Mouse (Mus musculus) embryonic facial prominence, embryonic 14.5 days (tissue): ENCODE results near the gene Zfpm1. TPM values are rescaled to one million over a fixed set of nuclear protein-coding genes. Genes with fewer than 3 reads are reported as not detected.

Experiments
- ATAC-seq: fragments of 200-750 bp; cut with Nextera tagmentation; 2 replicates; pipeline ENCODE4 v1.8.0; 2017; ENCODE audit warnings: low read depth, moderate number of reproducible peaks, moderate TSS enrichment
- DNase-seq: peaks from one replicate; pipeline ENCODE4 v3.0.0-alpha.2; 2015; ENCODE audit warnings: low spot score
- H3K27ac ChIP-seq: fragments of 300-500 bp; sonication (generic); replicated peaks from 2 replicates; pipeline ENCODE4 v1.5.1; 2014; ENCODE audit warnings: low read depth, mild to moderate bottlenecking, low read length, moderate library complexity
- H3K27me3 ChIP-seq: fragments of 300-500 bp; sonication (generic); replicated peaks from 2 replicates; pipeline ENCODE4 v1.6.1; 2014; ENCODE audit warnings: low read length; ENCODE audit not compliant: control insufficient read depth, insufficient read depth
- H3K36me3 ChIP-seq: fragments of 300-500 bp; sonication (generic); 2 replicates; pipeline ENCODE4 v1.6.1; 2014; ENCODE audit warnings: low read length, mixed read lengths; ENCODE audit not compliant: control insufficient read depth, insufficient read depth
- H3K4me1 ChIP-seq: fragments of 300-500 bp; sonication (generic); 2 replicates; pipeline ENCODE4 v1.6.1; 2014; ENCODE audit warnings: antibody characterized with exemption, low read length; ENCODE audit not compliant: control insufficient read depth, insufficient read depth
- H3K4me2 ChIP-seq: fragments of 300-500 bp; sonication (generic); 2 replicates; pipeline ENCODE4 v1.6.1; 2014; ENCODE audit warnings: low read depth, mild to moderate bottlenecking, low read length, moderate library complexity, mixed read lengths
- H3K4me3 ChIP-seq: fragments of 300-500 bp; sonication (generic); 2 replicates; pipeline ENCODE4 v1.5.1; 2014; ENCODE audit warnings: low read depth, mild to moderate bottlenecking, low read length
- H3K9ac ChIP-seq: fragments of 300-500 bp; sonication (generic); 2 replicates; pipeline ENCODE4 v1.6.1; 2014; ENCODE audit warnings: low read depth, mild to moderate bottlenecking, low read length, moderate library complexity, mixed read lengths
- H3K9me3 ChIP-seq: fragments of 300-500 bp; sonication (generic); 2 replicates; pipeline ENCODE4 v1.6.1; 2016; ENCODE audit warnings: low read length; ENCODE audit not compliant: control insufficient read depth
- WGBS: fragments of 180-500 bp; shearing (Covaris S2); extraction: QIAGEN DNeasy Blood & Tissue Kit; methylation state at CpG from one replicate; pipeline ENCODE4 v1.1.7; 2014; 5-methylcytosine and 5-hydroxymethylcytosine counted together
- polyA plus RNA-seq: library from polyadenylated mRNA; unstranded; fragments of >200 nt; fragmentation: Nextera tagmentation; extraction: Ambion mirVana; gene quantifications from 2 replicates; pipeline ENCODE4 v1.2.1, GENCODE M21; 2014

The Zfpm1 gene
- polyA plus RNA-seq, 1 experiment from 2014 or later: 1.7 TPM

DNA sequence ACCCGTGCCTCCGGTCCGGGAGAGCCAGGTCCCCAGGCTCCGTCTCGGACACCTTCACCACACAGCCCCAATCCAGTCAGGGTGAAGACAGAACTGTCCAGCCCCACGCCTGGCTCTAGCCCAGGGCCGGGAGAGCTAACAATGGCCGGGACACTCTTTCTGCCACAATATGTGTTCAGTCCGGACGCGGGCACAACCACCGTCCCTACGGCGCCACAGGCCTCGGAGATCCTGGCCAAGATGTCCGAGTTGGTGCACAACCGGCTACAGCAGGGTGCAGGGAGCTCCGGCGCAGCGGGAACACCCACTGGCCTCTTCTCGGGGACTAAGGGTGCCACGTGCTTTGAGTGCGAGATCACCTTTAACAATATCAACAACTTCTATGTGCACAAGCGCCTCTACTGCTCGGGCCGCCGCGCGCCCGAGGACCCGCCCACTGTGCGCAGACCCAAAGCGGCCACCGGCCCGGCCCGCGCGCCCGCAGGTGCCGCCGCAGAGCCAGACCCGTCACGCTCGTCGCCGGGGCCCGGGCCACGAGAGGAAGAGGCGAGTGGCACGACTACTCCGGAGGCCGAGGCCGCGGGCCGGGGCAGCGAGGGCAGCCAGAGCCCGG, 53.8 kb downstream of the Zfpm1 start:
- peak overlapping the region; percentile 92 for H3K4me2 ChIP-seq
- peak overlapping the region; percentile 58 for H3K4me3 ChIP-seq
- peaks cover 5% of the 10 kb centered on the region; the same call in 1 of the 2 replicates for H3K4me1 ChIP-seq
- H3K9me3 ChIP-seq: no peaks in the 10 kb centered on the region
- H3K27ac ChIP-seq: no peak overlapping the region
- H3K27me3 ChIP-seq: peaks cover 45% of the 10 kb centered on the region
- H3K9ac ChIP-seq: peak overlapping the region; percentile 60
- ATAC-seq: peak; percentile 39
- DNase-seq: no peak
- WGBS: 34% methylated on average over 28 of the region's 57 CpGs
- H3K36me3 ChIP-seq: no peaks in the 10 kb centered on the region; the same call in 1 of the 2 replicates

DNA sequence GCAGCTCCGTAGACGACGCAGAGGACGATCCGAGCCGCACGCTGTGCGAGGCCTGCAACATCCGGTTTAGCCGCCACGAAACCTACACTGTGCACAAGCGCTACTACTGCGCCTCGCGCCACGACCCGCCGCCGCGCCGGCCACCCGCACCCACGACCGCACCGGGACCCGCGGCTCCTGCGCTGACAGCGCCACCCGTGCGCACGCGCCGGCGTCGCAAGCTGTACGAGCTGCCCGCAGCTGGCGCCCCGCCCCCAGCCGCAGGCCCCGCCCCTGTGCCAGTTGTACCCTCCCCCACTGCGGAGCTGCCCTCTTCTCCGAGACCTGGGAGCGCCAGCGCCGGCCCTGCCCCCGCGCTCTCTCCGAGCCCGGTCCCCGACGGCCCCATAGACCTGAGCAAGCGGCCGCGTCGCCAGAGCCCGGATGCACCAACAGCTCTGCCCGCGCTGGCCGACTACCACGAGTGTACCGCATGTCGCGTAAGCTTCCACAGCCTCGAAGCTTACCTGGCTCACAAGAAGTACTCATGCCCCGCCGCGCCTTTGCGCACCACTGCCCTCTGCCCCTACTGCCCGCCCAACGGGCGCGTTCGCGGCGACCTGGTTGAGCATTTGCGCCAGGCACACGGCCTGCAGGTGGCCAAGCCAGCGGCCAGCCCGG, 54.4 kb downstream of the Zfpm1 start:
- no peaks in the 10 kb centered on the region; the same call in 1 of the 2 replicates for H3K36me3 ChIP-seq
- peak overlapping the region; percentile 92 for H3K4me2 ChIP-seq
- H3K4me1 ChIP-seq: peaks cover 5% of the 10 kb centered on the region; the same call in 1 of the 2 replicates
- peak overlapping the region; percentile 60 for H3K9ac ChIP-seq
- H3K27me3 ChIP-seq: peaks cover 45% of the 10 kb centered on the region
- ATAC-seq: peak; percentile 75
- H3K9me3 ChIP-seq: no peaks in the 10 kb centered on the region
- no peak overlapping the region for H3K27ac ChIP-seq
- peak; percentile 57 for DNase-seq
- peak overlapping the region; percentile 58 for H3K4me3 ChIP-seq
- WGBS: 3% methylated on average over 33 of the region's 81 CpGs

DNA sequence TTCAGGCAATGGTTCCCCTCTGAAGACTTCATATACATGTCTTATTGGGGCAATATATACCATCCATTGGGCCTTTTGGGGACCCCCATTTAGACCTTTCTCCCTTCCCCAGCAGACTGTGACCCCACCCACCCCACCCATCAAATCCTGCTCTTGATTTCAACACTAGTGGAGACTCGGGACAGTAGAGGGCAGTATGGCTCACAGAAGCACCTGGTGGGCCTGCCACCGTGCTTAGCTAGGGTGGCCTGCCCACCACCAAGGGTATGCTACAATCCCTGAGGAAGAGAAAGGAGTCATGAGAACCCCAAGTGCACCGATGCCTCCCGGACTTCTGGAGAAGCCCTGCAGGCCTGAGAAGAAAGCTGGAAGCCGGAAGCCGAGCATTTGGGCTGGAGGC, 56.9 kb downstream of the Zfpm1 start:
- 49% methylated on average over 6 of the region's 6 CpGs for WGBS
- no peaks in the 10 kb centered on the region for H3K9me3 ChIP-seq
- H3K27me3 ChIP-seq: peaks cover 49% of the 10 kb centered on the region
- peaks cover 22% of the 10 kb centered on the region for H3K4me1 ChIP-seq
- ATAC-seq (no peak), DNase-seq (no peak)
- H3K36me3 ChIP-seq: no peaks in the 10 kb centered on the region; the same call in 1 of the 2 replicates
- no peak overlapping the region for H3K9ac ChIP-seq
- no peak overlapping the region for H3K27ac ChIP-seq
- H3K4me3 ChIP-seq: no peak overlapping the region
- no peak overlapping the region for H3K4me2 ChIP-seq

DNA sequence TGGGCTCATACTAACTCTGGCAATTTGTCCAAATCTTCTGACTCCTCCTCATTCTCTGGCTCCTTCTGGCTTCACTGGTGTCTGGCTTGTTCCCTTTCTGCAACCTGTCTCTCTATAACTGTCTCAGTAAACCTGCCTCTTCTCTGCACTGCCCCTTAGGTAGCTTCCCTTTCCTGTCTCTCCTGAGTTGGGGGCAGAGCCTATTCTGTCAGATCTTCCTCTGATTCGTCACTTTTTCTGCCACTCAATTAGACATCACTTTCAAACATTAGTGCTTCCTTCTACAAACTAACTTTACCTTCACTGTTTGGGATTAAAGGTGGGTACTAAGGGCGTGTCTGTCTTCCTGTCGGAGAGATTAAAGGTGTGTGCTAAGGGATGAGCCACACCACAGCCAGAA, 58.8 kb downstream of the Zfpm1 start:
- DNase-seq (no peak), ATAC-seq (no peak)
- Histone ChIP-seq H3K27me3 (peaks cover 30% of the 10 kb centered on the region), H3K9ac (no peak overlapping the region), H3K4me3 (no peak overlapping the region), H3K27ac (no peak overlapping the region), H3K4me1 (peaks cover 23% of the 10 kb centered on the region), H3K4me2 (no peak overlapping the region), H3K36me3 (no peaks in the 10 kb centered on the region; the same call in 1 of the 2 replicates), H3K9me3 (no peaks in the 10 kb centered on the region)
- 79% methylated on average over 3 of the region's 3 CpGs for WGBS

DNA sequence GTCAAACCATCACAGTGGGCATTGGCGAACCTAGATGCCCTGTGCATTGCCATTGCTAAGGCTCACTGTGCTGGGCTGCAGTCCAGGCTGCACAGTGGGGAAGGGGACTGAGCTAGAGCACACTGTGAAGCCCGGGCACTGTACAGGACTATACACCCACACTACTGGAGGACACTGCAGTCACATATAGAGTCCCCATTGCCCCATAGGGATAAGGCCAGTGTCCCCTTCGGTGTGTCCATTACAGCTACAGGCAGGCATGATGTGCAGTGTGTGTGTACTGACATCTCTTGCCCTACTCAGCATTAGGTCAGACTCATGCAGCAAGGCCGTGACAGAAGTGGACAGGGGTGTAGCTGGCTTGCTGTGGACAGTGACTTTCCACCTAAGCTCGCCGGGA, 59.8 kb downstream of the Zfpm1 start:
- Histone ChIP-seq H3K36me3 (no peaks in the 10 kb centered on the region; the same call in 1 of the 2 replicates), H3K4me1 (peaks cover 22% of the 10 kb centered on the region), H3K27ac (no peak overlapping the region), H3K4me2 (no peak overlapping the region), H3K9me3 (no peaks in the 10 kb centered on the region), H3K4me3 (no peak overlapping the region), H3K27me3 (peaks cover 20% of the 10 kb centered on the region), H3K9ac (no peak overlapping the region)
- DNase-seq (no peak), ATAC-seq (no peak)
- WGBS: 75% methylated on average over 6 of the region's 6 CpGs

DNA sequence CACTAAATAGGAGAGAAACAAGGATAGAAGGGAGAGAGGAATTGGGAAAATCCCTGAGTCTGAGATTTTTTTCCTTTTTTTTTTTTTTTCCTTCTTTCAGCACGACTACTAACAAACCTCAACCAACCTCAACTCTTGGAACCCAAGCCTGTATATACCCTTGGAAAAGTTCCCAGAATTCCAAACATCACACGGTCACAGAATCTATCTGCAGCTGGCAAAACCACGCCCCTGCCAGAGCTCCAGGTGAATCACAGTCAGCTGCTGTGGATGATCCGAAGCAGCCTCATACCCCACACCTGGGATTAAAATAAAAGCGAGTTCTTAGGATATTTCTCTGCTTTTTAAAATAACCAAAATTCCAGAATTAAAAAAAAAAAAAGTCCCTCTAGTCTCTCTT, 60.4 kb downstream of the Zfpm1 start:
- peak overlapping the region; percentile 56 for H3K4me2 ChIP-seq

DNA sequence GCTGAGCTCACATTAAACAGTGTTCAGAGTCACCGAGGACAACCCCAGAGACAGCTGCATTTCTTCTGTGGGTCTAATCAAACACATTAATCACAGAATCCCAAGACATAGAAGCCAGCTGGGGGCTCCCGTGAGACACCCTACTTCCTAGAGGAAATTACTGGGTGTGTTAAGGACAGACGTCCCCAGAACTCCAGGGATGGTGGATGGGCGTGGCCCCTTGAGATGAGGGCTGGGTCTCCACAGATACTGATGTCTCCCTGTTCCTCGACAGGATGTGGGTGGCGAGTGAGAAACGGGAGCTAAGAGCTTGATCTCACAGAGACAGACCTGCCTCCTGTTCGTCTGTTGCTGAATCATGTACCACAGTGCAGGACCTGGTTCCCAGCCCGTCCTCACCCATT, 60.9 kb downstream of the Zfpm1 start:
- H3K36me3 ChIP-seq: no peaks in the 10 kb centered on the region
- 4% methylated on average over 9 of the region's 9 CpGs for WGBS
- H3K9ac ChIP-seq: no peak overlapping the region
- peak overlapping the region; percentile 56 for H3K4me2 ChIP-seq
- peaks cover 22% of the 10 kb centered on the region for H3K4me1 ChIP-seq
- DNase-seq (peak; percentile 76), ATAC-seq (peak; percentile 19; the same call in 1 of the 2 replicates)
- peak overlapping the region; percentile 24; the same call in 1 of the 2 replicates for H3K4me3 ChIP-seq
- H3K27me3 ChIP-seq: peaks cover 10% of the 10 kb centered on the region
- no peak overlapping the region; the same call in 1 of the 2 replicates for H3K27ac ChIP-seq
- no peaks in the 10 kb centered on the region for H3K9me3 ChIP-seq

More for the DNA sequence above, 60.4 kb downstream of the Zfpm1 start:
- no peak overlapping the region; the same call in 1 of the 2 replicates for H3K27ac ChIP-seq
- peak; percentile 64 for DNase-seq
- H3K36me3 ChIP-seq: no peaks in the 10 kb centered on the region
- WGBS: 23% methylated on average over 5 of the region's 5 CpGs
- no peak overlapping the region for H3K9ac ChIP-seq
- H3K9me3 ChIP-seq: no peaks in the 10 kb centered on the region
- no peak for ATAC-seq
- H3K4me1 ChIP-seq: peaks cover 22% of the 10 kb centered on the region
- no peak overlapping the region for H3K4me3 ChIP-seq
- H3K27me3 ChIP-seq: peaks cover 14% of the 10 kb centered on the region

DNA sequence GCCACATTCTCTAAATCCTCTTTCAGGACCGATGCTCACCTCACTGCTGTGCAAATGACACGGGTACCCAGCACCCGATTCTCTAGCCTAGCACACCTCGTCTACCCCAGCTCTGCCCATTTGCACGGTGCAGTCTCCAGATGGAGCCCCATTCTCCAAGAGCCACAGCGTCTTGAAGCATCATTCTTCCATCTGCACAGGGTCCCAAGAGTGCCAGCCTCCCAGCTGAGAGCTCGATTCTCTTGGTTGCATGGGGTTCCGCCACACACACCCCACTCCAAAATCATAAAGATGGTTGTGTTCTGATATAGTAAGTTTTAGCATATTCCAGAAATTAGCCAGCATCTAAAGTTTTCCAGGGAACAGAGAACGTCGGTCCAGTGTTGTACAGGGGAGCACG, 61.4 kb downstream of the Zfpm1 start:
- Histone ChIP-seq H3K4me1 (peaks cover 22% of the 10 kb centered on the region), H3K4me3 (peak overlapping the region; percentile 24), H3K9me3 (no peaks in the 10 kb centered on the region), H3K27ac (no peak overlapping the region; the same call in 1 of the 2 replicates), H3K27me3 (peaks cover 4% of the 10 kb centered on the region), H3K36me3 (no peaks in the 10 kb centered on the region), H3K9ac (peak overlapping the region; percentile 48; the same call in 1 of the 2 replicates), H3K4me2 (peak overlapping the region; percentile 56)
- no peak for DNase-seq
- no peak for ATAC-seq
- WGBS: 8% methylated on average over 11 of the region's 11 CpGs
